9 mouse cellular contexts compared by ENCODE assay signal in the genomic region with DNA sequence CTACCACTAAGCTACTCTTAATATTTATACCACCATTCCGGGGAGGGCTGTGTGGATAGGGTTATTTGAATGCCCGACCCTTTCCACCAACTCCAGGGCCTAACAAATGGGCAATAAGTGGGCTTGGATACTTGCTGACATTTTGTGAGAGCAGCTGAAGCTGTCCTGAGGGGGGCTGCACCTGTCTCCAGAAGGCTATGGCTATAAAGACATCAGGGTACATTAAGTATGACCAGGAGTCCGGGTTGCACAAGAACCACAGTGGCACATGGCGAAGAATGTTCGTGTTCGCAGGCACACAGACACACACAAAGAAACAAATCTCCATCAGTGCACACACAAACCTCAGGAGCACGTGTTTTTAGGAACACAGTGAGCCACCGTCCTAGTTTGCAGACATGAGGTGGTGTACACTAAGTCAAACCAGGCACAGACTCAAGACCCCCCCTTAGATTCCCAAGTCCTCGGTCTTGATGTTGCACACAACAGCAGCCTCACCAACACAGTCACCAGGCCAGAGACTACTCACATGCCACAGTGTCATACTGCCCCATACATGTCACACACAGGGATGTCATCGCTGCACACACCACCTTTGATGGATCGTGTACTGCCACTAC. TPM values are rescaled to one million over a fixed set of nuclear protein-coding genes. Genes with fewer than 3 reads are reported as not detected.
DNase-seq lines count a peak whose midpoint lies in the region; ATAC-seq and TF ChIP-seq lines count a peak whose summit lies in the region.
"Had no signal": no experiment of that assay in that cellular context is flagged by ENCODE, and none has a peak within 500 bp of the region (broad histone marks: within the 10 kb centered on the region; RNA-seq: fewer than 3 reads in every experiment).

No protein-coding gene starts in this region.

- 71% methylated on average over 11 of the region's 11 CpGs for WGBS in heart, postnatal 0 days

- peaks cover 7% of the 10 kb centered on the region for H3K36me3 ChIP-seq in ES-E14 (ENCODE audit: control insufficient read depth, insufficient read depth, low read length, poor library complexity, severe bottlenecking)
- peaks cover 29% of the 10 kb centered on the region for H3K36me3 ChIP-seq in heart, postnatal 0 days (replicated peaks; ENCODE audit: control insufficient read depth, insufficient read depth, low read length)

- no peak for TF ChIP-seq EP300 in heart, postnatal 0 days (IDR thresholded peaks at IDR 0.05; ENCODE audit: low read depth)

- H3K4me1 ChIP-seq in ES-E14 (ENCODE audit: control insufficient read depth in 2 of 2, insufficient read depth in 2 of 2, low read length in 2 of 2, poor library complexity in 1 of 2): peaks cover 3 to 13% of the 10 kb centered on the region in 2 experiments; a peak in 3 of 4 replicates
- peaks cover 31% of the 10 kb centered on the region for H3K4me1 ChIP-seq in heart, postnatal 0 days (ENCODE audit: control insufficient read depth, insufficient read depth)

- no peak overlapping the region for H3K9ac ChIP-seq in ES-E14 (ENCODE audit: insufficient read depth, low read depth, low read length, poor library complexity, severe bottlenecking)
- H3K9ac ChIP-seq in heart, postnatal 0 days (replicated peaks; ENCODE audit: low read depth, low read length): peak overlapping the region; percentile 74

- no peak for ATAC-seq in heart, postnatal 0 days (ENCODE audit: insufficient read depth, low read depth)
- peak; percentile 4; the same call in 1 of the 2 replicates for ATAC-seq in megakaryocyte, adult 5-6 weeks (ENCODE audit: poor library complexity, severe bottlenecking)
- no peak for ATAC-seq in megakaryocyte-erythroid progenitor cell, adult 5-6 weeks (replicated peaks; ENCODE audit: low FRiP score, low TSS enrichment, poor library complexity, severe bottlenecking)

- DNase-seq in heart, adult 11 months: peak; percentile 92
- no peak for DNase-seq in heart, adult 18-20 months
- no peak for DNase-seq in ES-E14 (ENCODE audit: low read depth, low spot score)
- DNase-seq in heart, postnatal 0 days (ENCODE audit: low spot score): no peak
- DNase-seq in left cerebral cortex, adult 8-10 months (ENCODE audit: low spot score in 2 of 2): no peak
- no peak for DNase-seq in gastrocnemius, postnatal 14 days
- DNase-seq: thymus, postnatal 14 days had no signal

- in situ Hi-C loops in ES-E14 (cut with MboI; ENCODE audit: low sequenced_read_pairs in 2 of 2, unreplicated experiment in 2 of 2): no loop called here

- peak overlapping the region; percentile 72 to 87; a peak in 3 of 4 replicates for H3K4me3 ChIP-seq in ES-E14 (ENCODE audit: insufficient read depth in 1 of 2, low read depth in 1 of 2, low read length in 2 of 2, poor library complexity in 1 of 2, severe bottlenecking in 1 of 2)
- peak overlapping the region; percentile 64 for H3K4me3 ChIP-seq in heart, postnatal 0 days (ENCODE audit: low read depth, low read length)

- no peak for TF ChIP-seq CTCF in heart, postnatal 0 days (IDR thresholded peaks at IDR 0.05; ENCODE audit: low read depth)

- intact Hi-C loops in gastrocnemius, postnatal 14 days (cut with DNase I; ENCODE audit: low total_unique reads): no loop called here

- H3K27me3 ChIP-seq in heart, postnatal 0 days (ENCODE audit: control insufficient read depth, insufficient read depth, low read length): no peaks in the 10 kb centered on the region

- peak overlapping the region; percentile 93 for H3K4me2 ChIP-seq in heart, postnatal 0 days (ENCODE audit: low read depth, low read length)

- H3K27ac ChIP-seq in ES-E14 (ENCODE audit: insufficient read depth, low read depth, low read length, poor library complexity, severe bottlenecking): peak overlapping the region; percentile 7; the same call in 1 of the 2 replicates
- peak overlapping the region; percentile 95 for H3K27ac ChIP-seq in heart, postnatal 0 days (ENCODE audit: low read depth)

- H3K9me3 ChIP-seq in ES-E14 (ENCODE audit: control insufficient read depth, insufficient read depth, low read depth, low read length): no peaks in the 10 kb centered on the region
- H3K9me3 ChIP-seq in heart, postnatal 0 days (replicated peaks; ENCODE audit: control insufficient read depth, low read length): no peaks in the 10 kb centered on the region

TF ChIP-seq in ES-E14, 5 proteins besides CTCF, POLR2A, EP300 and RAD21:
- TF ChIP-seq ZNF384 (IDR thresholded peaks at IDR 0.05; ENCODE audit: low read depth, low read length) (no peak), ZC3H11A (IDR thresholded peaks at IDR 0.05; ENCODE audit: borderline replicate concordance, low read depth, low read length) (no peak), MAFK (IDR thresholded peaks at IDR 0.05; ENCODE audit: insufficient read depth, low read depth, low read length) (no peak), CHD2 (IDR thresholded peaks at IDR 0.05; ENCODE audit: low read depth, low read length) (no peak), HCFC1 (IDR thresholded peaks at IDR 0.05; ENCODE audit: borderline replicate concordance, insufficient read depth, low read length) (no peak)

RNA-seq across cellular contexts. Expression of a gene that starts 1.0 kb away (rescaled TPM):
- total RNA-seq in heart, adult 18-20 months (2021): 10 to 100 TPM; 58.6 to 60.1 TPM
- total RNA-seq in ES-E14 (2012; rRNA removed): 53.4 and 56.3 TPM in 2 replicates
- total RNA-seq in heart, postnatal 0 days (2014; rRNA removed; ENCODE audit: low replicate concordance): 71.5 and 76.5 TPM in 2 replicates
- polyA plus RNA-seq in heart, postnatal 0 days (2015; fragmentation: Nextera tagmentation; extraction: Ambion mirVana): 42.1 and 42.8 TPM in 2 replicates
- total RNA-seq in megakaryocyte, adult 5-6 weeks (2015): 11.1 and 12.5 TPM in 2 replicates
- total RNA-seq in megakaryocyte, adult 5-6 weeks (2017): 22.2 and 29.6 TPM in 2 replicates
- total RNA-seq in megakaryocyte-erythroid progenitor cell, adult 5-6 weeks (2014; fragmentation: Nextera tagmentation): 23.6 and 24.3 TPM in 2 replicates
- total RNA-seq in megakaryocyte-erythroid progenitor cell, adult 5-6 weeks (2017): 19.5 and 22.1 TPM in 2 replicates
- total RNA-seq in left cerebral cortex, adult 8-10 months (2022): 10 to 100 TPM; 87.9 to 97.7 (median 93.6) TPM
- 10 to 100 TPM; 83.0 to 87.9 TPM for total RNA-seq in gastrocnemius, postnatal 14 days (2021)

RNA-seq across cellular contexts. Expression of a gene that starts 11.1 kb away (rescaled TPM):
- 10 to 100 TPM; 10.5 to 11.6 TPM for total RNA-seq in heart, adult 18-20 months (2021)
- total RNA-seq in ES-E14 (2012; rRNA removed): 28.3 and 44.2 TPM in 2 replicates
- total RNA-seq in heart, postnatal 0 days (2014; rRNA removed; ENCODE audit: low replicate concordance): 42.5 and 74.2 TPM in 2 replicates
- polyA plus RNA-seq in heart, postnatal 0 days (2015; fragmentation: Nextera tagmentation; extraction: Ambion mirVana): 44.4 and 45.9 TPM in 2 replicates
- 65.7 and 73.7 TPM in 2 replicates for total RNA-seq in megakaryocyte, adult 5-6 weeks (2015)
- 26.8 and 30.4 TPM in 2 replicates for total RNA-seq in megakaryocyte, adult 5-6 weeks (2017)
- total RNA-seq in megakaryocyte-erythroid progenitor cell, adult 5-6 weeks (2014; fragmentation: Nextera tagmentation): 16.2 and 30.1 TPM in 2 replicates
- total RNA-seq in megakaryocyte-erythroid progenitor cell, adult 5-6 weeks (2017): 3.0 and 7.5 TPM in 2 replicates
- 100 to 1,000 TPM in 3 of 4 experiments, 10 to 100 TPM in 1; 94.2 to 108 (median 101) TPM for total RNA-seq in left cerebral cortex, adult 8-10 months (2022)
- total RNA-seq in gastrocnemius, postnatal 14 days (2021): 10 to 100 TPM; 19.7 to 20.0 TPM

RNA-seq across cellular contexts. Expression of a gene that starts 13.3 kb away (rescaled TPM):
- total RNA-seq in heart, adult 18-20 months (2021): not detected
- 1.3 TPM in 1 of 2 replicates, not detected in the other for total RNA-seq in ES-E14 (2012; rRNA removed)
- total RNA-seq in heart, postnatal 0 days (2014; rRNA removed; ENCODE audit: low replicate concordance): not detected in 2 replicates
- polyA plus RNA-seq in heart, postnatal 0 days (2015; fragmentation: Nextera tagmentation; extraction: Ambion mirVana): 0.15 TPM in 1 of 2 replicates, not detected in the other
- total RNA-seq in megakaryocyte, adult 5-6 weeks (2015): not detected in 2 replicates
- total RNA-seq in megakaryocyte, adult 5-6 weeks (2017): not detected in 2 replicates
- not detected in 2 replicates for total RNA-seq in megakaryocyte-erythroid progenitor cell, adult 5-6 weeks (2014; fragmentation: Nextera tagmentation)
- total RNA-seq in megakaryocyte-erythroid progenitor cell, adult 5-6 weeks (2017): not detected in 2 replicates
- total RNA-seq in left cerebral cortex, adult 8-10 months (2022): not detected
- total RNA-seq in gastrocnemius, postnatal 14 days (2021): not detected

RNA-seq across cellular contexts. Expression of a gene that starts 13.4 kb away (rescaled TPM):
- under 1 TPM in 1 of 2 experiments, not detected in 1; 0.57 TPM for total RNA-seq in heart, adult 18-20 months (2021)
- 12.5 and 36.3 TPM in 2 replicates for total RNA-seq in ES-E14 (2012; rRNA removed)
- total RNA-seq in heart, postnatal 0 days (2014; rRNA removed; ENCODE audit: low replicate concordance): not detected in 2 replicates
- polyA plus RNA-seq in heart, postnatal 0 days (2015; fragmentation: Nextera tagmentation; extraction: Ambion mirVana): 0.25 and 0.38 TPM in 2 replicates
- total RNA-seq in megakaryocyte, adult 5-6 weeks (2015): not detected in 2 replicates
- total RNA-seq in megakaryocyte, adult 5-6 weeks (2017): not detected in 2 replicates
- not detected in 2 replicates for total RNA-seq in megakaryocyte-erythroid progenitor cell, adult 5-6 weeks (2014; fragmentation: Nextera tagmentation)
- total RNA-seq in megakaryocyte-erythroid progenitor cell, adult 5-6 weeks (2017): not detected in 2 replicates
- total RNA-seq in left cerebral cortex, adult 8-10 months (2022): 1 to 10 TPM in 2 of 4 experiments, under 1 TPM in 2; 0.48 to 2.0 (median 1.4) TPM
- under 1 TPM; 0.44 to 0.68 TPM for total RNA-seq in gastrocnemius, postnatal 14 days (2021)

RNA-seq across cellular contexts. Expression of a gene that starts 14.1 kb away (rescaled TPM):
- total RNA-seq in heart, adult 18-20 months (2021): not detected
- 0.32 and 0.58 TPM in 2 replicates for total RNA-seq in ES-E14 (2012; rRNA removed)
- not detected in 2 replicates for total RNA-seq in heart, postnatal 0 days (2014; rRNA removed; ENCODE audit: low replicate concordance)
- not detected in 2 replicates for polyA plus RNA-seq in heart, postnatal 0 days (2015; fragmentation: Nextera tagmentation; extraction: Ambion mirVana)
- not detected in 2 replicates for total RNA-seq in megakaryocyte, adult 5-6 weeks (2015)
- total RNA-seq in megakaryocyte, adult 5-6 weeks (2017): not detected in 2 replicates
- total RNA-seq in megakaryocyte-erythroid progenitor cell, adult 5-6 weeks (2014; fragmentation: Nextera tagmentation): not detected in 2 replicates
- not detected in 2 replicates for total RNA-seq in megakaryocyte-erythroid progenitor cell, adult 5-6 weeks (2017)
- not detected for total RNA-seq in left cerebral cortex, adult 8-10 months (2022)
- total RNA-seq in gastrocnemius, postnatal 14 days (2021): not detected
